Mouse (Mus musculus): ENCODE data around the gene Mettl5. TPM values are rescaled to one million over a fixed set of nuclear protein-coding genes. Genes with fewer than 3 reads are reported as not detected.

Gene Mettl5
- polyA plus RNA-seq, 1 experiment from 2014 or later = 38.0 TPM

- WGBS = 1% methylated on average over 13 of the region's 13 CpGs
- Histone ChIP-seq H3K4me3 (ENCODE audit: low read length) (peak overlapping the region; percentile 100), H3K36me3 (ENCODE audit: control insufficient read depth, insufficient read depth, low read length) (peaks cover 9% of the 10 kb centered on the region), H3K27ac (ENCODE audit: low read length) (peak overlapping the region; percentile 95; the same call in 1 of the 2 replicates), H3K9me3 (ENCODE audit: control insufficient read depth, low read length) (no peaks in the 10 kb centered on the region), H3K27me3 (ENCODE audit: control insufficient read depth, insufficient read depth, low read depth, low read length) (no peaks in the 10 kb centered on the region), H3K4me2 (ENCODE audit: low read depth, low read length) (peak overlapping the region; percentile 76), H3K9ac (ENCODE audit: low read length) (peak overlapping the region; percentile 99), H3K4me1 (replicated peaks; ENCODE audit: control insufficient read depth, insufficient read depth, low read length) (peaks cover 3% of the 10 kb centered on the region)
- ATAC-seq (ENCODE audit: low read depth) = no peak
These were observed 23.2 kb downstream of the Mettl5 start for GRCm38 (mm10) chr2:69862117-69862657.

- Histone ChIP-seq H3K27ac (ENCODE audit: low read length) (peak within 1 kb of the TSS; percentile 95), H3K9ac (ENCODE audit: low read length) (peak within 1 kb of the TSS; percentile 99), H3K4me3 (ENCODE audit: low read length) (peak within 1 kb of the TSS; percentile 100), H3K9me3 (ENCODE audit: control insufficient read depth, low read length) (no peaks in the 10 kb centered on the region), H3K36me3 (ENCODE audit: control insufficient read depth, insufficient read depth, low read length) (peaks cover 6% of the 10 kb centered on the region), H3K4me2 (ENCODE audit: low read depth, low read length) (peak within 1 kb of the TSS; percentile 76), H3K4me1 (replicated peaks; ENCODE audit: control insufficient read depth, insufficient read depth, low read length) (peaks cover 3% of the 10 kb centered on the region), H3K27me3 (ENCODE audit: control insufficient read depth, insufficient read depth, low read depth, low read length) (no peaks in the 10 kb centered on the region)
- under 1% methylated on average over 64 of the region's 66 CpGs for WGBS
- peak; percentile 99 for ATAC-seq (ENCODE audit: low read depth)
These were observed 23.8 kb downstream of the Mettl5 start, which contains the start of gene Ssb for GRCm38 (mm10) chr2:69861485-69862091. Ssb (plus strand) TSS chr2:69861562.

- Histone ChIP-seq H3K27ac (ENCODE audit: low read length) (peak overlapping the region; percentile 95), H3K9me3 (ENCODE audit: control insufficient read depth, low read length) (no peaks in the 10 kb centered on the region), H3K36me3 (ENCODE audit: control insufficient read depth, insufficient read depth, low read length) (peaks cover 2% of the 10 kb centered on the region; the same call in 1 of the 2 replicates), H3K9ac (ENCODE audit: low read length) (peak overlapping the region; percentile 99), H3K27me3 (ENCODE audit: control insufficient read depth, insufficient read depth, low read depth, low read length) (no peaks in the 10 kb centered on the region), H3K4me2 (ENCODE audit: low read depth, low read length) (peak overlapping the region; percentile 65), H3K4me3 (ENCODE audit: low read length) (peak overlapping the region; percentile 100), H3K4me1 (replicated peaks; ENCODE audit: control insufficient read depth, insufficient read depth, low read length) (peaks cover 3% of the 10 kb centered on the region)
- WGBS = 12% methylated on average over 13 of the region's 13 CpGs
- peak; percentile 67 for ATAC-seq (ENCODE audit: low read depth)
These were observed 24.4 kb downstream of the Mettl5 start for GRCm38 (mm10) chr2:69860972-69861452.

GRCm38 (mm10) chr2:69857882-69858281, 27.5 kb downstream of the Mettl5 start:
- Histone ChIP-seq H3K27ac (ENCODE audit: low read length) (no peak overlapping the region), H3K4me1 (replicated peaks; ENCODE audit: control insufficient read depth, insufficient read depth, low read length) (peaks cover 3% of the 10 kb centered on the region), H3K4me2 (ENCODE audit: low read depth, low read length) (no peak overlapping the region), H3K9me3 (ENCODE audit: control insufficient read depth, low read length) (no peaks in the 10 kb centered on the region), H3K4me3 (ENCODE audit: low read length) (no peak overlapping the region), H3K9ac (ENCODE audit: low read length) (no peak overlapping the region), H3K27me3 (ENCODE audit: control insufficient read depth, insufficient read depth, low read depth, low read length) (no peaks in the 10 kb centered on the region), H3K36me3 (ENCODE audit: control insufficient read depth, insufficient read depth, low read length) (no peaks in the 10 kb centered on the region)
- WGBS = 77% methylated on average over 1 of the region's 1 CpGs
- no peak for ATAC-seq (ENCODE audit: low read depth)

- H3K27ac ChIP-seq (ENCODE audit: low read length) = no peak overlapping the region
- H3K4me1 ChIP-seq (replicated peaks; ENCODE audit: control insufficient read depth, insufficient read depth, low read length) = peaks cover 3% of the 10 kb centered on the region; the same call in 1 of the 2 replicates
- H3K36me3 ChIP-seq (ENCODE audit: control insufficient read depth, insufficient read depth, low read length) = no peaks in the 10 kb centered on the region
- ATAC-seq (ENCODE audit: low read depth) = 0 out of 2 replicates have a peak, but pooled peaks have one; percentile 14
- no peak overlapping the region for H3K4me3 ChIP-seq (ENCODE audit: low read length)
- no peaks in the 10 kb centered on the region for H3K27me3 ChIP-seq (ENCODE audit: control insufficient read depth, insufficient read depth, low read depth, low read length)
- 15% methylated on average over 8 of the region's 8 CpGs for WGBS
- H3K9ac ChIP-seq (ENCODE audit: low read length) = no peak overlapping the region
- no peak overlapping the region for H3K4me2 ChIP-seq (ENCODE audit: low read depth, low read length)
- no peaks in the 10 kb centered on the region for H3K9me3 ChIP-seq (ENCODE audit: control insufficient read depth, low read length)
These were observed 29.0 kb downstream of the Mettl5 start for GRCm38 (mm10) chr2:69856392-69856791.

- Histone ChIP-seq H3K9me3 (ENCODE audit: control insufficient read depth, low read length) (no peaks in the 10 kb centered on the region), H3K4me1 (replicated peaks; ENCODE audit: control insufficient read depth, insufficient read depth, low read length) (peaks cover 7% of the 10 kb centered on the region; the same call in 1 of the 2 replicates), H3K9ac (ENCODE audit: low read length) (no peak overlapping the region), H3K27me3 (ENCODE audit: control insufficient read depth, insufficient read depth, low read depth, low read length) (no peaks in the 10 kb centered on the region), H3K27ac (ENCODE audit: low read length) (no peak overlapping the region), H3K4me3 (ENCODE audit: low read length) (no peak overlapping the region), H3K4me2 (ENCODE audit: low read depth, low read length) (no peak overlapping the region), H3K36me3 (ENCODE audit: control insufficient read depth, insufficient read depth, low read length) (no peaks in the 10 kb centered on the region)
- ATAC-seq (ENCODE audit: low read depth) = no peak
- 61% methylated on average over 2 of the region's 2 CpGs for WGBS
These were observed 33.9 kb downstream of the Mettl5 start for GRCm38 (mm10) chr2:69851427-69852058.

GRCm38 (mm10) chr2:69849215-69849614, 36.2 kb downstream of the Mettl5 start:
- no peak overlapping the region for H3K4me3 ChIP-seq (ENCODE audit: low read length)
- no peaks in the 10 kb centered on the region for H3K27me3 ChIP-seq (ENCODE audit: control insufficient read depth, insufficient read depth, low read depth, low read length)
- H3K27ac ChIP-seq (ENCODE audit: low read length) = peak overlapping the region; percentile 80
- whole genome bisulfite sequencing = 50% methylated on average over 6 of the region's 6 CpGs
- H3K36me3 ChIP-seq (ENCODE audit: control insufficient read depth, insufficient read depth, low read length) = no peaks in the 10 kb centered on the region
- ATAC-seq (ENCODE audit: low read depth) = peak; percentile 70
- H3K4me2 ChIP-seq (ENCODE audit: low read depth, low read length) = no peak overlapping the region
- H3K4me1 ChIP-seq (replicated peaks; ENCODE audit: control insufficient read depth, insufficient read depth, low read length) = peaks cover 7% of the 10 kb centered on the region; the same call in 1 of the 2 replicates
- H3K9ac ChIP-seq (ENCODE audit: low read length) = no peak overlapping the region
- no peaks in the 10 kb centered on the region for H3K9me3 ChIP-seq (ENCODE audit: control insufficient read depth, low read length)

- WGBS = 33% methylated on average over 6 of the region's 6 CpGs
- no peak overlapping the region for H3K4me3 ChIP-seq (ENCODE audit: low read length)
- no peak for ATAC-seq (ENCODE audit: low read depth)
- no peaks in the 10 kb centered on the region for H3K36me3 ChIP-seq (ENCODE audit: control insufficient read depth, insufficient read depth, low read length)
- H3K27me3 ChIP-seq (ENCODE audit: control insufficient read depth, insufficient read depth, low read depth, low read length) = no peaks in the 10 kb centered on the region
- H3K9ac ChIP-seq (ENCODE audit: low read length) = no peak overlapping the region
- H3K27ac ChIP-seq (ENCODE audit: low read length) = no peak overlapping the region
- H3K4me2 ChIP-seq (ENCODE audit: low read depth, low read length) = no peak overlapping the region
- H3K9me3 ChIP-seq (ENCODE audit: control insufficient read depth, low read length) = no peaks in the 10 kb centered on the region
- no peaks in the 10 kb centered on the region for H3K4me1 ChIP-seq (replicated peaks; ENCODE audit: control insufficient read depth, insufficient read depth, low read length)
These were observed 45.2 kb downstream of the Mettl5 start for GRCm38 (mm10) chr2:69840261-69840660.

GRCm38 (mm10) chr2:69838707-69839106, 46.7 kb downstream of the Mettl5 start:
- no peak overlapping the region for H3K4me3 ChIP-seq (ENCODE audit: low read length)
- no peaks in the 10 kb centered on the region for H3K4me1 ChIP-seq (replicated peaks; ENCODE audit: control insufficient read depth, insufficient read depth, low read length)
- no peak overlapping the region for H3K4me2 ChIP-seq (ENCODE audit: low read depth, low read length)
- ATAC-seq (ENCODE audit: low read depth) = no peak
- peaks cover 7% of the 10 kb centered on the region; the same call in 1 of the 2 replicates for H3K36me3 ChIP-seq (ENCODE audit: control insufficient read depth, insufficient read depth, low read length)
- H3K9me3 ChIP-seq (ENCODE audit: control insufficient read depth, low read length) = no peaks in the 10 kb centered on the region
- H3K27me3 ChIP-seq (ENCODE audit: control insufficient read depth, insufficient read depth, low read depth, low read length) = no peaks in the 10 kb centered on the region
- H3K9ac ChIP-seq (ENCODE audit: low read length) = no peak overlapping the region
- no peak overlapping the region for H3K27ac ChIP-seq (ENCODE audit: low read length)
